Mouse (Mus musculus) hindbrain, postnatal 0 days (tissue): ENCODE data around the gene Col15a1. TPM values are rescaled to one million over a fixed set of nuclear protein-coding genes. Genes with fewer than 3 reads are reported as not detected.

Source experiments
- ATAC-seq: fragments of 200-750 bp; cut with Nextera tagmentation; 2 replicates; pipeline ENCODE4 v1.8.0; 2017; ENCODE audit warnings: mild to moderate bottlenecking, moderate TSS enrichment, moderate library complexity
- DNase-seq: peaks from one replicate; pipeline ENCODE4 v3.0.0-alpha.2; 2015; ENCODE audit warnings: low spot score
- H3K27ac ChIP-seq: fragments of 300-500 bp; sonication (generic); 2 replicates; pipeline ENCODE4 v1.5.1; 2014; ENCODE audit warnings: mild to moderate bottlenecking
- H3K27me3 ChIP-seq: fragments of 300-500 bp; sonication (generic); 2 replicates; pipeline ENCODE4 v1.6.1; 2014; ENCODE audit warnings: low read length, mixed read lengths; ENCODE audit not compliant: insufficient read depth
- H3K36me3 ChIP-seq: fragments of 300-500 bp; sonication (generic); 2 replicates; pipeline ENCODE4 v1.6.1; 2014; ENCODE audit warnings: low read length, mixed read lengths; ENCODE audit not compliant: insufficient read depth
- H3K4me1 ChIP-seq: fragments of 300-500 bp; sonication (generic); 2 replicates; pipeline ENCODE4 v1.6.1; 2014; ENCODE audit warnings: antibody characterized with exemption, low read length, mixed read lengths; ENCODE audit not compliant: insufficient read depth
- H3K4me2 ChIP-seq: fragments of 300-500 bp; sonication (generic); 2 replicates; pipeline ENCODE4 v1.6.1; 2014; ENCODE audit warnings: low read depth, mild to moderate bottlenecking, low read length, moderate library complexity, mixed read lengths
- H3K4me3 ChIP-seq: fragments of 300-500 bp; sonication (generic); 2 replicates; pipeline ENCODE4 v1.5.1; 2014; ENCODE audit warnings: low read length
- H3K9ac ChIP-seq: fragments of 300-500 bp; sonication (generic); replicated peaks from 2 replicates; pipeline ENCODE4 v1.6.1; 2014; ENCODE audit warnings: mild to moderate bottlenecking, low read length, moderate library complexity, mixed read lengths
- H3K9me3 ChIP-seq: fragments of 300-500 bp; sonication (generic); 2 replicates; pipeline ENCODE4 v1.6.1; 2016; ENCODE audit warnings: low read length, mixed read lengths
- CTCF ChIP-seq: IDR thresholded peaks from 2 replicates; pipeline ENCODE4 v1.5.1; 2016; ENCODE audit warnings: antibody characterized with exemption, control low read depth, low read depth
- WGBS: fragments of 180-500 bp; shearing (Covaris S2); extraction: QIAGEN DNeasy Blood & Tissue Kit; methylation state at CpG from one replicate; pipeline ENCODE4 v1.1.7; 2014; 5-methylcytosine and 5-hydroxymethylcytosine counted together
- polyA plus RNA-seq: library from polyadenylated mRNA; unstranded; fragments of >200 nt; fragmentation: Nextera tagmentation; extraction: Ambion mirVana; gene quantifications from 2 replicates; pipeline ENCODE4 v1.2.1, GENCODE M21; 2015
- total RNA-seq: library from RNA; depleted of rRNA; stranded (reverse); fragments of >200 nt; gene quantifications from 2 replicates; pipeline ENCODE4 v1.2.3, GENCODE M21; 2014

Col15a1 gene
- total and polyA plus RNA-seq, 2 experiments from 2014 or later, result 3.7 to 13.7 TPM

DNA sequence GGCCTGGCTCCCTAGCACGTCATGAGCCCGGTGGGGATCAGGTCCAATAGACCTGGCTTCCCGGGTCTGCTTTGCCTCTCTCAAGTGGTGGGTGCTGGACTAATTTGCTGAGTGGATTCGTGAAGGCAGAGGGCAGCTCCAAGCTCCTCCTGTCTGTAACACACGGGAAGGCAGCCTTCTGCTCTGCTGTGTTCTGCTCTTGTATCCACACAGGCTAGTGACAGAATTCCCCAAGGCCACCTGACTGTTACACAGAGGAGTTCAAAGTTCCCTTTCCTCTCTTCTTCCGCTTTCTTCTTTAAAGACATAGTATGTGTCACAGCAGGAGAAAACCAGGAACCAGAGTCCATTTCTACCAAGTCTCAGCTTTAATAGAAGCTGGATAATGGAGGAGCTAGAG lies 53.1 kb downstream of the Col15a1 start:
- Histone ChIP-seq H3K4me3 (no peak overlapping the region), H3K27ac (no peak overlapping the region), H3K4me2 (no peak overlapping the region), H3K9me3 (no peaks in the 10 kb centered on the region), H3K27me3 (no peaks in the 10 kb centered on the region), H3K9ac (no peak overlapping the region), H3K4me1 (no peaks in the 10 kb centered on the region), H3K36me3 (no peaks in the 10 kb centered on the region)
- WGBS, result 81% methylated on average over 6 of the region's 6 CpGs
- TF ChIP-seq CTCF, result no peak
- ATAC-seq (no peak), DNase-seq (no peak)

DNA sequence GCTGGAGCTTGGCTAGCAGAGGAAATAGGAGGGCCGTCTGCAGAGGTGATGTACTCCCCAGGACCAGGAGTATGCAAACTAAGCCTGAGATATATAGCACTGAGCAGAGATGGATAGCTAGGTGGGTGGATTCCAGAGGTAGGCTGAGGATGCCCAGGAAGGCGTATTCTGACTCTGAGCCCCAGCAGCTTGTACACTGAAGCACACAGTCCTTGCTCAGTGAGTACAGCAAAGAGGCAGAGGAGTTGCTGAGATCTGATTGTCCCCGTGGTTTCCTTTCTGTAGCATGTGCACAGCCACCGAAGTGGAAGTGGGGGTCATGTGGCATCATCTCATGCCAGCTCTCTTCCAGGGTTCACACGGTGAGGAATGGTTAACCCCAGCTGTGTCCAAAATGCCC lies 54.0 kb downstream of the Col15a1 start:
- Histone ChIP-seq H3K4me3 (no peak overlapping the region), H3K27me3 (no peaks in the 10 kb centered on the region), H3K9ac (no peak overlapping the region), H3K4me2 (no peak overlapping the region), H3K27ac (no peak overlapping the region), H3K36me3 (no peaks in the 10 kb centered on the region), H3K9me3 (no peaks in the 10 kb centered on the region), H3K4me1 (no peaks in the 10 kb centered on the region)
- DNase-seq (no peak), ATAC-seq (no peak)
- TF ChIP-seq CTCF, result no peak
- 60% methylated on average over 5 of the region's 5 CpGs for WGBS

DNA sequence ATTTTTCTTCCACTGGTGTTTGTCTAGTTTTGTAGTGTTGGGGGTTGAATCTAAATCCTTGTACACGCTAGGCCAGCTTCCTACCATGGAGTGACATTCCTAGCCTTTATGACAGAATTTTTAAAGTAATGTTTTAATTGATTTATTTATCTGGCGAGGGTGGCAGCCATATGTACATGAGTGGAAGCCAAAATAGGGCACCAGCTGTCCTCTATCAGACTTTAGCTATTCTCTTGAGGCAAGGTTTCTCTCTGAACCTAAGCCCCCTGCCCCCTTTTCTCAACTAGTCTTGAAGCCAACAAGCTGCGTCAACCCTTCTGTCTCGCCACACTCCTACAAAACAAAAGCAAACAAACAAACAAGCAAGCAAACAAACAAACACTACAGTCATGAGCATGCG lies 57.6 kb downstream of the Col15a1 start:
- 63% methylated on average over 5 of the region's 5 CpGs for WGBS
- TF ChIP-seq CTCF, result no peak
- no peak overlapping the region for H3K4me2 ChIP-seq
- H3K4me1 ChIP-seq, result no peaks in the 10 kb centered on the region
- H3K4me3 ChIP-seq, result no peak overlapping the region
- no peak overlapping the region for H3K27ac ChIP-seq
- H3K36me3 ChIP-seq, result no peaks in the 10 kb centered on the region
- DNase-seq (no peak), ATAC-seq (no peak)
- no peak overlapping the region for H3K9ac ChIP-seq
- no peaks in the 10 kb centered on the region for H3K9me3 ChIP-seq
- H3K27me3 ChIP-seq, result no peaks in the 10 kb centered on the region

DNA sequence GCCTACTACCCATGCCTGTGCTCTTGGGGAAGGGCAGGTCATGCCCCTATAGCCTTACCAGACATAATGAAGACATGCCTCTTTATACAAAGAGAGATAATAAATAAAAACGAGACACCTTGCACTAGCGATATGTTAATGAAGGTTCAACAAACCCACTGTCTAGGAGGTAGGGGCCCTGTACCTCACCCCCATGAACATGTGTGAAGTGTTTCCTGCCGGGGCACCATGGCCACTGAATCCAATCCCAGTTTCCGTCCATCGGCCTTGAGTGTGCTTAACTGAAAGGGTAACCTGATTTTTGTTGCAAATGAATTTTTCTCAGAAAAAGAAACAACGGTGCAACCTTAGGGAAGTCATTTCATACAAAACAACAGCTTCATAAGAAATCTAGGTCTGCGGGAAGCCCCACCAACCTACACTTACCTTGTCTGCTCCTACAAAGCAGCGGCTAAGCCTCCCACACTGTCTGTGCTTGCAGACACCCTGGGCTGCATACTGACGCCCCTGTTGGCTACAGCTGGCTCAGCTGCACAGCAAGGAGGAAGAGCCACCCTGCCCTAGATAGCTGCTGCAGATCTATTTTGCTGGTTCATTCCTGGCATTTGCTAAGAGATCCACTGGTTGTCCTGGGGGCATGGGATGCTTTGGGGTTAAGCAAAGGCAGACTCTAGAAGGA lies 64.6 kb downstream of the Col15a1 start:
- TF ChIP-seq CTCF, result no peak
- 83% methylated on average over 9 of the region's 9 CpGs for WGBS
- H3K9me3 ChIP-seq, result no peaks in the 10 kb centered on the region

DNA sequence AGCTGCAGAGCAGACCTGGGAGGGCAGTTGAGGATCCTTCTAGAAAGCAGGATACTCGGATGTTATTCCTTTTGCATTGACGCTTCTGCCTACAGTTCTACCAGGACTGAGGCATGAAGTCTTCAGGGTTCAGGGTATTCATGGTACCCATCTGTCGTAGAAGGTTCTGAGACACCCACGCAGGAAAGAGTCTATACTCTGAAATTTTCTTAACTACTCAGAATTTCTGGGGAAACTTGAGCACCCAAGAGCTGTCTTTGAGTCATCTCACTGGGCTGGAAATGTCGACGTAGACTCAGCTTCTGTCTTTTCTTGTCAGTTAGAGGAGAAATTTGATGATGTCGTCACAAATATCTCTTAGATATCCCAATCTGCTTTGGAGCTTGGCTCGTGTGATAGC lies 65.8 kb downstream of the Col15a1 start:
- WGBS, result 92% methylated on average over 8 of the region's 8 CpGs
- H3K4me2 ChIP-seq, result no peak overlapping the region

More for the DNA sequence above, 64.6 kb downstream of the Col15a1 start:
- no peaks in the 10 kb centered on the region for H3K36me3 ChIP-seq
- H3K9ac ChIP-seq, result no peak overlapping the region
- H3K4me2 ChIP-seq, result no peak overlapping the region
- DNase-seq (no peak), ATAC-seq (no peak)
- no peaks in the 10 kb centered on the region for H3K27me3 ChIP-seq
- no peaks in the 10 kb centered on the region for H3K4me1 ChIP-seq
- no peak overlapping the region for H3K27ac ChIP-seq
- no peak overlapping the region for H3K4me3 ChIP-seq

DNA sequence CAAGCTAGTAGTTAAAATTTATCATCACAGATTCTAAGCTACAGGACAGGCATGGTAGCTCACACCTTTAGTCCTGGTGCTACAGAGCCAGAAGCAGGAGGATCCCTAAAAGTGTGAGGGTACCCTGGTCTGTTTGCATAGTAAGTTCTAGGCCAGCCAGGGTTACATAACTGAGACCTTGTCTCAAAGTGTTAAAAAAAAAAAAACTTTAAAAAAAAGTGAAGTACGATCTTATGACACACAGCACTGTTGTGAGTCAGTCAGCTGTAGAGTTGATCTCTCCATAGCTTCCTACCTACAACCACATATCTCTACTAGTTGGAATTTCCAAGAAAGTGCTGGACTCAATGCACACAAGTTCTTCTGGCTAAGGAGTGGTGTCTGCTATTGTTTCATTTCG lies 67.0 kb downstream of the Col15a1 start:
- 90% methylated on average over 2 of the region's 2 CpGs for WGBS

More for the DNA sequence above, 65.8 kb downstream of the Col15a1 start:
- Histone ChIP-seq H3K36me3 (no peaks in the 10 kb centered on the region), H3K27ac (no peak overlapping the region), H3K4me1 (no peaks in the 10 kb centered on the region), H3K9me3 (no peaks in the 10 kb centered on the region), H3K27me3 (no peaks in the 10 kb centered on the region), H3K4me3 (no peak overlapping the region), H3K9ac (no peak overlapping the region)
- TF ChIP-seq CTCF, result no peak
- ATAC-seq (no peak), DNase-seq (no peak)

DNA sequence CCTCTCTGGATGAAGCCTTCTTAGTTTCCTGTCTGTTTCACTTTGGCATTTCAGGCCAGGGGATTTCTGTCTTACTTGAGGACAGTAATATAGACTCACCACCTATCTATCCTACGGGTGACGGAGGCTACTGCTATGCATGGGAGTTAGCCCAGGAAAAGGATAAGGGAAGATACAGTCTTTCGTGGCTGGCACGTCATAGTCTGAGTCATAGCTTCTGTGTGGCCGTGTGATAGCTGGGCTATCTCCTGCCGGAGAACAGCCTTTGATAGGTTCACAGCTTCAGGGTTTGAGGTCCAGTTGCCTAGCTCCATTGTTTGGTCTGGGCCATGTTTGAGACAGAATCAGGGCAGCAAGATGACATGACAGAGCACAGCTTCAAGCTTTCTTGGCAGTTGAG lies 70.4 kb downstream of the Col15a1 start:
- Histone ChIP-seq H3K4me2 (no peak overlapping the region), H3K27ac (no peak overlapping the region), H3K9ac (no peak overlapping the region), H3K36me3 (no peaks in the 10 kb centered on the region), H3K4me3 (no peak overlapping the region), H3K27me3 (no peaks in the 10 kb centered on the region), H3K4me1 (no peaks in the 10 kb centered on the region), H3K9me3 (no peaks in the 10 kb centered on the region)
- DNase-seq (no peak), ATAC-seq (no peak)
- no peak for TF ChIP-seq CTCF
- 94% methylated on average over 6 of the region's 6 CpGs for WGBS

More for the DNA sequence above, 67.0 kb downstream of the Col15a1 start:
- H3K4me1 ChIP-seq, result no peaks in the 10 kb centered on the region
- H3K27me3 ChIP-seq, result no peaks in the 10 kb centered on the region
- TF ChIP-seq CTCF, result no peak
- H3K27ac ChIP-seq, result no peak overlapping the region
- H3K36me3 ChIP-seq, result no peaks in the 10 kb centered on the region
- H3K9me3 ChIP-seq, result no peaks in the 10 kb centered on the region
- no peak for ATAC-seq
- H3K4me2 ChIP-seq, result no peak overlapping the region
- no peak overlapping the region for H3K9ac ChIP-seq
- no peak for DNase-seq
- no peak overlapping the region for H3K4me3 ChIP-seq
